Mouse (Mus musculus): ENCODE data around the gene Sort1.

The Sort1 gene

DNA sequence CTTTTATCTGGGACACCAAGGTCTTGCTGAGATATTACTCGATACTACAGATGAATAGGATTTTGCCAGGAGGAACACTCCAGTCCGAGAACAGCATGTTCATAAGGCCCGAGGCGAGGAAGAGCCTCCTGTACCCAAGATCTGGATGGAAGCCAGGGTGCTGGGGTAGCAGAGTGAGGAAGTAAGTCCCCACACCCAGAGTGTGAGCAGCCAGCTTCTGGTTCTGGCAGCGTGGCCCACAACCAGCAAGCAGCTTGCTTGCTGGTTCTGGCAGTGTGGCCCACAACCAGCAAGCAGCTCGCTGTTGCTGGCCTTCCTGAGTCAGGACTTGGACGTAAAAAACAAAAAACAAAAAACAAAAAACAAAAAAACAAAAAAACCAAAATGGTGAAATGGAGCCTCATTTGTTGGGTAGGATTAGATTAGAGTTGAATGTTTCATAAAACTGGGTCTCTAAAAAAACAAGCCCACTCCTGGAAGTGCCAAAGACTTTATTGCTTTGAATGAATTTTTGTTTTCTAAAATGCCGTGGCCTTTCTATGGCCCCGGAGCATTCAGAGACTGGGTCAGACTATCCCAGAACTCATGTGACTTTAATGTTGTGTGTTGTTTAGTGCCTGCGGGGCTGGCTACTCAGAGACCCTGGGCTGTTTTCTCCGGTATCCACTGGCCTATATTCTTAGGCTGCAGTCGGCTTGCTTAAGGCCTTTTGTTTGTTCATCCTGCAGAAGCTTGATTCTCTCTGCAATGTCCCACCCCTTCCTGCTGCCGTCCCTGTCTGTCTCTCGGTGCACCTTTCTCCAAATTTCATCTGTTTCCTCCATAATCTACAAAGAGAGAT lies 11.7 kb downstream of the Sort1 start:
- DNase-seq: no peak

DNA sequence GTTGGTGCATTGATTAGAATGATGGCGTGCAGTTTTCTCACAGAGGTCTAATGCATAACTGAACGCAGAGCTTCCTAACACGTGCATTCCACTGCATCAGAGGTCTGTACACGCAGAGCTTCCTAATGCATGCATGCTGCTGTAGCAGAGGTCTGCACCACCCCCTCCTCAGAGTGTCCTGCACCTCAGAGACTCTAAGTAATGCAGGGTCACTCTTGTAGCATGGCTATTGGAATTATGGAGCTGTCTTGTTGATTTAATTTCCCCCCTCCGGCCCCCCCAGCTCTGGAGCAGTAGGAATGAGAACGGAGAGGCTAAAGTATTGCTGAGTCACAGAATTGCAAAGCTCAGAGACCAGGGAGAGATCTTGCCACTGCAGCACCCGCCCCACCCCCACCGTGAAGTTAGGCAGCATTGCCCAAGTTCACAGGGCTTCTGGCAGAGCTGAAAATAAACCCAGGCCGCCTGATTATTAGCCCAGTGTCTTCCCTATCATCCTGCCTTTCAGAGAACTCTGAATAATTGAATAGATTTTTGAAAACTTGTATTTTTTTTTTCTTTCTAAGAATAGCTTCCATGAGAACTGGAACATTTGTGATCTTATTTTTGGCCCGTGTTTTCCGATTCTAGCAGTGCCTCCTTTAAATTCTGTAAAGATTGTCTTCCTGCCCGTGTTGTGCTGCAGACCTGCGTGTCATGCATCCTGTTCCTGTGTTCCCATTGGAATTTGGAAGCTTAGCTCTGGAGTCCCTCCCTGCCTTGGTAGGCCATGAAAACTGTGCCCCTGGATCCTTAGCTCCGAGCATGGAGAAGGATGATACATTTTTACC lies 12.6 kb downstream of the Sort1 start:
- peak; percentile 50 to 54 for DNase-seq

GRCm38 (mm10) chr3:108297050-108297419 lies 13.2 kb downstream of the Sort1 start:
- DNase-seq: no peak

- DNase-seq: no peak
These were observed 14.0 kb downstream of the Sort1 start for GRCm38 (mm10) chr3:108297603-108298553.

DNA sequence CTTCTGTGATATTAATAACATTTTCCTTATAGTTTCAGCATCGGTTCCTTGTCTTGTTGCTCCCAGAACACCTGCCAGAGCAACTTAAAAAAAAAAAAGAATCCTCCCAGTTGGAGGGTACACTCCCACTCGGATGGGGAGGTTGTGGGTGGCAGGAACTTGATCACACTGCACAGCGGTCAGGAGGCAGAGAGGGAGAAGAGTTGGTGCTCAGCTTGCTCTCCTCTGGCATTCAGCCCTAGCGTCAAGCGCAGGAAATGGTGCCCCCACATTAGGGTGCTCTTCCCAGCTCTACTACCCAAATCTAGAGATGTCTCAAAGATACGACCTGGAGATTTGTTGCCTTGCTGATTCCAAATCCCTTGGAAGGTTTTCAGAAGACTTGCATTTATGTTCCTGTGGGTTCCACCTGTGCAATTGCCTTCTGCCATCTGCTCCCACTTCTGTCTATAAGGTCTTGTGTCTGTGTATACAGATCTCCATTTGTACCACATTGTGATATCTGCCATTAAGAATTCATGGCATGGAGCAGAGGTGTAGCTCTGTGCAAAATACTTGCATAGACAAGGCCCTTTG lies 16.7 kb downstream of the Sort1 start:
- DNase-seq: no peak

DNA sequence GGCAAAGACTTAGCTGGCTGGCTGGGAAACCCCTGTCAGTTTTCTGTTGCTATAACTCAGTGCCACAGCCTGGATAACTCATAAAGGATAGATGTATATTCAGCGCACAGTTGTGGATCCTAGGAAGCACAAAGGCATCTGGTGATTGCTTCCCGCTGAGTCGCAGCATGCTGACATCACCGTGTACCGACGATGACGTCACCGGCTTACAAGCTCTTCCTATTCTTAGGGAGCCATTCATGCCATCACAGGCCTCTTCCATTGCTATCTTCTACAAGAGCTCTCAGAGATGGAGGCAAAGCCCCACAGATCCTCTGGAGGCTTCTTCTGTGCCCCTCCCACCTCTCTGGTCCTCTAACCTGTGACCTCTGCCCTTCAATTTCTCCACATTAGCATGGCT lies 19.8 kb downstream of the Sort1 start:
- no peak for DNase-seq

- DNase-seq: no peak
These were observed 20.9 kb downstream of the Sort1 start for GRCm38 (mm10) chr3:108304747-108305146.

- no peak for DNase-seq
These were observed 22.5 kb downstream of the Sort1 start for GRCm38 (mm10) chr3:108306387-108306786.

- no peak for DNase-seq
These were observed 23.6 kb downstream of the Sort1 start for GRCm38 (mm10) chr3:108307485-108307884.

- DNase-seq: no peak
These were observed 27.0 kb downstream of the Sort1 start for GRCm38 (mm10) chr3:108310921-108311341.

DNA sequence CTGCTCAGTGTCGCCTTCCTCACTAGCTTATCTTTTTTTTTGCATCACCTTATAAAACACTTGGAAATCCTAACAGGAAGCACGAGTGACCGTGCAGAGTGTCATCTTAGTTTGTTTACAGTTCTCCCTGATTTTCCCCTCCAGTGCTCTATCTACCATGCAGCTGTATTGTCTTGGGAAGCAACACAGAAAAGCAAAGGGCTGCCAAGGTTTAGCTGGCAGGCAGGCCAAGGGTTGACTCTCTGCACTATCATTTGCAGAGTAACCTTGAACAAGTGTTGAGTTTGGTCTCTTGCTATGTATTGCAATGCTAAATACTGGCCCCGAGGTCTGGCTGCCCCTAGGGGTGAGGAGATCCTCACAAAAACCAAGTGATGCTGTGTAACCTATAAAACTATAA lies 27.8 kb downstream of the Sort1 start:
- DNase-seq: no peak

DNA sequence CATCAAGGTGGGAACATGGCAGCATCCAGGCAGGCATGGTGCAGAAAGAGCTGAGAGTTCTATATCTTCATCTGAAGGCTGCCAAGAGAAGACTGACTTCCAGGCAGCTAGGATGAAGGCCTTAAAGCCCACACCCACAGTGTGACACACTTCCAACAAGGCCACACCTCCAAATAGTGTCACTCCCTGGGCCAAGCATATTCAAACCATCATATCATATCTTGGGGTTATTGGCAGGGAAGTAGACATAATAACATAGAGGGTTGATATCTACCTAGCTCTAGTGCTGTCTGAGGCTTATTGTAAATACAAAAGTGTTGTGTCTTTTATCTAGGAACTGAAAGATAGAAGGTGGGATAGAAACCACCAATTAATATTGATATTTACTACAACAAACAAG lies 28.5 kb downstream of the Sort1 start:
- DNase-seq: no peak

GRCm38 (mm10) chr3:108313138-108313537 lies 29.3 kb downstream of the Sort1 start:
- DNase-seq: no peak

DNA sequence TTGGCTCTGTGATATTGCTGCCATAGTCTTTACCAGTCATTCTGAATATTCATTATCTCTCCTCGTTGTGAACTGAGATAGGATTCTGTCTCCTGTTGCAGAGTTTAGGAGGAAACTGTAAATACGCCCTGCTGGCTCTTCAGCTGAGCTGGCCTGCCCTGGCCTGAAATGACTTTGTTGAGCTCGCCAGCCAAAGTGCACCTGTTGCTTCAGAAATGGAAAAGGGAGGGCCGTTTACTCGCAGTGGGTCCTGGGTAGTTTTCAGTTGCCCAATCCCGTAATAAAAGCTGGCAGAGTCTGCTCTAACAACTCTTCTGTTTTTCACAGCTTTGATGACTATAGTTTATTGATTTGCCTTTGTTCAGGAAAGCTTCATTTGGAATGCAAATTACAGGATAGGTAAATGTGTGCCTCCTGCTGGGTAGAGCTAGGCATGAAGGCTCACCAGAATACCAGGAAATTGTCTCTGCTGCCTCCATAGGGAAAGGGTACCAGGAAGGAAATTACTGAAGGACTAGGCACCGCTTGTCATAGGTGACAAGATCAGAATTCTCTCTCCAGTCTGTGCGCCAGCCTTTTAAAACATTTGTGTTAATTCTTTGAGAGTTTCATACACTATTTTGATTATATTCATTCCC lies 30.3 kb downstream of the Sort1 start:
- DNase-seq: no peak

DNA sequence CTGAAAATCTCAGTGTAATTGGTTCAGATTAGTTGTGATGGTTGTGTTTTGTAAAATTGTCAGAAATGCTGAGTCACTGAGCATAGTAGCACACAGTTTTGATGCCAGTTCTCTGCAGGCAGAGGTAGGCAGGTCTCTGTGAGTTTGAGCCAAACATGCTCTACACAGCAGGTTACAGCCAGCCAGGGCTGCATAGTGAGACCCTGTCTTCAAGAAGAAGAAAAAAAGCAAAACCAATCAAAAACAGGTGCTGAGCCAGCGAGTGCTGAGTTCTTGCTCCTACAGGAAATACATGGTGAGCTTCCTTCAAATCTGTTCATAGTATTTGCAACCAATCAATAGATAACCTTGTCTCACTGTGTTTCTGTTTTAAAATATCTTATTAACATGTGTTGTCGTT lies 34.6 kb downstream of the Sort1 start:
- no peak for DNase-seq

- no peak for DNase-seq
These were observed 37.8 kb downstream of the Sort1 start for GRCm38 (mm10) chr3:108321671-108322070.

DNA sequence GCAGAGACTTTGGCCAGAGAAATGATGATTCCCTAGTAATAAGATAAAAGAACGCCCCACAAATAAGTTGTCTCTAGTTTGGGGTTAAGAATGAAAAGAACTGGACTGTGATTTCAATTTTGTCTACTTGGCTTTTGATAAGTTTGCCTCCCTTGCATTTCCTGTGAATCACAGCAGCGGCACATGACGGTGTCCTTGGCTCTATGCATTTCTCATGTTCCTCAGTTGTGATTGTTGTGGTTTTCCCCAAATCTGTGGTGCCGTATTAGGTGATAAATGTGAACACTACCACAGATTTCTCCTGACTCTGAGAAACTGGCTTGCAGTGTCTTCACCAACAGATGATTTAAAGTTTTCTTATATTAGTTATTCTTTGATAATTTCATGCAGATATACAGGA lies 38.3 kb downstream of the Sort1 start:
- no peak for DNase-seq

DNA sequence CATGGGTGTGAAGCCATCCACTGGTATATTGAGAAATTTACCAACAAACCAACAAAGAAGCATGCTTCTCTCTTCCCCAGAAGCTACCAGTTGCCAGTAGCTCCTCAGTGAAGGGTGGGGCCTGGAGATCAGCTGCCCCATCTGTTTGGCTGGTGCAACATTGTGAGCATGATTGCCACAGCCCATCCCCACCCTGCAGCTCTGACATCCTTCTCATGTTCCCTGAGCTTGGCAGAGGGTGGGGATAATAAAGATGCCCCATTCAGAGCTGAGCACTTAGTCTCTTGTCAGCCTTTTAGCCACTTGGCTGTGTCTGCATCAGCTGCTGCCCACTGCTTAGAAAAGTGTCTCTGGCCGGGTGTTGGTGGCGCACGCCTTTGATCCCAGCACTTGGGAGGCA lies 39.1 kb downstream of the Sort1 start:
- DNase-seq: no peak

GRCm38 (mm10) chr3:108324837-108325236 lies 41.0 kb downstream of the Sort1 start:
- no peak for DNase-seq

DNA sequence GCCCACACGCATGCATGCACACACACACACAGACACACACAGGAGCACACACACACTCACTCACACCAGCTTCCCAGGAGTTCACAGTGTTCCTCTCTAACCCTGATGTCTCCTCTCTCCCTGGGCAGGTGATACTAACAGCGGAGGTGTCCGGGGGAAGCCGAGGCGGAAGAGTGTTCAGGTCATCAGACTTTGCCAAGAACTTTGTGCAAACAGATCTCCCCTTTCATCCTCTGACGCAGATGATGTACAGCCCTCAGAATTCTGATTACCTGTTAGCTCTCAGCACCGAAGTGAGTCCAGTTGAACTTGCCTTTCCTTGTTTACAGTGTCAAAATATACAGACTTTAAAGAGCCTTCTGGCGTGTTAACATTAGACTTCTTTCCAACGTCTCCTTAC lies 41.6 kb downstream of the Sort1 start:
- no peak for DNase-seq

- DNase-seq: no peak
These were observed 43.4 kb downstream of the Sort1 start for GRCm38 (mm10) chr3:108327275-108327674.

DNA sequence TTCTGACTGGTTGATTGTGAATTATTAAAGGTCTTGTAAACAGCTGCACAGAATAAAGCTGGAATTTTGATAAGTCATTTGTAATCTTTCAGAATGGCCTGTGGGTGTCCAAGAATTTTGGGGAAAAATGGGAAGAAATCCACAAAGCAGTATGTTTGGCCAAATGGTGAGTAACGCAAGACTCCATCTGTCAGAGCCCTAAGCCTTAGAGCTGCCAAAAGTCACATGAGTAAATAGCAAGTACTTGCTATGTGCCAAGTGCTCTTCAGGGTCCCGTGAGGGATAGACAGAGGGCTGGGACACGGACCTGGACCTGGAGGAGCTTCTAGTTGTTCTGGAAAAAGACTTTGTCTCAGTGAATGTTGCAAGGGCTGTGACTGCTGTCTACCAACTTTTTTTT lies 44.0 kb downstream of the Sort1 start:
- peak in 1 of 2 experiments; percentile 2 for DNase-seq
